Mouse (Mus musculus) forebrain, postnatal 0 days (tissue): Measurements from ENCODE around the gene Vwa8. TPM values are rescaled to one million over a fixed set of nuclear protein-coding genes. Genes with fewer than 3 reads are reported as not detected.
A peak's percentile ranks its signal among the peaks of the same experiment; 100 is the strongest.

Experiments used
- ATAC-seq: fragments of 200-750 bp; cut with Nextera tagmentation; 2 replicates; pipeline ENCODE4 v1.8.0; 2017; ENCODE audit warnings: mild to moderate bottlenecking, moderate library complexity
- DNase-seq: peaks from one replicate; pipeline ENCODE4 v3.0.0-alpha.2; 2015
- H3K27ac ChIP-seq: fragments of 300-500 bp; sonication (generic); 2 replicates; pipeline ENCODE4 v1.5.1; 2014; ENCODE audit warnings: low read depth, mild to moderate bottlenecking, antibody characterized with exemption, low read length, moderate library complexity, mixed read lengths
- H3K27me3 ChIP-seq: fragments of 300-500 bp; sonication (generic); 2 replicates; pipeline ENCODE4 v1.6.1; 2014; ENCODE audit warnings: mild to moderate bottlenecking, low read length, mixed read lengths; ENCODE audit not compliant: insufficient read depth
- H3K36me3 ChIP-seq: fragments of 300-500 bp; sonication (generic); 2 replicates; pipeline ENCODE4 v1.6.1; 2014; ENCODE audit warnings: mild to moderate bottlenecking, moderate library complexity; ENCODE audit not compliant: insufficient read depth
- H3K4me1 ChIP-seq: fragments of 300-500 bp; sonication (generic); 2 replicates; pipeline ENCODE4 v1.6.1; 2014; ENCODE audit warnings: antibody characterized with exemption; ENCODE audit not compliant: insufficient read depth
- H3K4me2 ChIP-seq: fragments of 300-500 bp; sonication (generic); 2 replicates; pipeline ENCODE4 v1.6.1; 2014; ENCODE audit warnings: low read depth, mild to moderate bottlenecking, moderate library complexity
- H3K4me3 ChIP-seq: fragments of 300-500 bp; sonication (generic); 2 replicates; pipeline ENCODE4 v1.5.1; 2014; ENCODE audit warnings: low read depth, low read length, mixed read lengths
- H3K9ac ChIP-seq: fragments of 300-500 bp; sonication (generic); 2 replicates; pipeline ENCODE4 v1.6.1; 2014; ENCODE audit warnings: mild to moderate bottlenecking
- H3K9me3 ChIP-seq: fragments of 300-500 bp; sonication (generic); 2 replicates; pipeline ENCODE4 v1.6.1; 2016; ENCODE audit warnings: low read length
- CTCF ChIP-seq: sonication (generic); IDR thresholded peaks from 2 replicates; pipeline ENCODE4 v1.5.1; 2016; ENCODE audit warnings: antibody characterized with exemption, control low read depth, low read depth
- whole genome bisulfite sequencing: fragments of 180-500 bp; shearing (Covaris S2); extraction: QIAGEN DNeasy Blood & Tissue Kit; methylation state at CpG from one replicate; pipeline ENCODE4 v1.1.7; 2014; 5-methylcytosine and 5-hydroxymethylcytosine counted together
- polyA plus RNA-seq: library from polyadenylated mRNA; unstranded; fragments of >200 nt; fragmentation: Nextera tagmentation; extraction: Ambion mirVana; gene quantifications from 2 replicates; pipeline ENCODE4 v1.2.1, GENCODE M21; 2015
- total RNA-seq: library from RNA; depleted of rRNA; stranded (reverse); fragments of >200 nt; gene quantifications from 2 replicates; pipeline ENCODE4 v1.2.3, GENCODE M21; 2014; rRNA removed

The Vwa8 gene
- total and polyA plus RNA-seq, 2 experiments from 2014 or later, result 5.1 to 13.9 TPM

- TF ChIP-seq CTCF, result no peak
- no peaks in the 10 kb centered on the region for H3K27me3 ChIP-seq
- ATAC-seq, result no peak
- 94% methylated on average over 4 of the region's 4 CpGs for WGBS
- H3K9me3 ChIP-seq, result no peaks in the 10 kb centered on the region
- no peak for DNase-seq
- H3K27ac ChIP-seq, result no peak overlapping the region
- H3K9ac ChIP-seq, result no peak overlapping the region
- no peaks in the 10 kb centered on the region; the same call in 1 of the 2 replicates for H3K4me1 ChIP-seq
- H3K4me3 ChIP-seq, result no peak overlapping the region
- no peaks in the 10 kb centered on the region for H3K36me3 ChIP-seq
- H3K4me2 ChIP-seq, result no peak overlapping the region
Measured at GRCm38 (mm10) chr14:79241057-79241570, 392.3 kb downstream of the Vwa8 start.

DNA sequence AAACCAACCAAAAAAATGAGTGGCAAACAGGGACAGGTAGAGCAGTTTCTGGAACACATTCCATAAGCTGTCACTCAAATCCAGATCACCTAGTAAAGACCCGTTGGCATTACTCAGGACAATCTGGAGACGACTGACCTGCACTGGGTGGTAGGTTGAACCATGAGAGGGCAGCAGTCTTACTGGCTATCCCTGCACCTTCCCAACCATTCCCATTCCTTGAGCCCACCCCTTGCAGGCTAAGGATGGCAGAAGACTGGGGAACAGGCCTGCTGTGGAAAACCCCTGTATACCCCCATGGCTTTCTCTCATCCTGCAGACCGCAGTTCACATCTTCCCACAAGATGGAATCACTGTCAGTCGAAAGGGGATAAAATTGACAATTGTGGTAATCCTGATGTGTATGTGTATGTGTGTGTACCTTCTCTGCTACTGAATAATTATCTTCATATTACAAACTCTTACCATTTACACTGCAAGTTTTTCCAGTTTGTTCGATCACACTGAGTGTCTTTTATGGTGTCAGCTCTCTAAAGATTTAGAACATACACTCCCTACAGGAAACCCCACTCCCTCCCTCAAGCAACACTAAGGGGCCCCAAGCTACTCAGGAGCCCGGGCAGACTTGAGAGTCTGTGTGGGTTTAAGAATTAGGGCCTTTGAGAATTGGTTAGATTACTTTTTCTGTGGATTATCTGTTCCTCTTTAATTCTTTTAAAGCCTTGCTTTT is 393.0 kb downstream of the Vwa8 start:
- 83% methylated on average over 6 of the region's 6 CpGs for WGBS
- no peak for TF ChIP-seq CTCF
- no peak for ATAC-seq

GRCm38 (mm10) chr14:79242386-79242720 is 393.5 kb downstream of the Vwa8 start:
- no peaks in the 10 kb centered on the region; the same call in 1 of the 2 replicates for H3K4me1 ChIP-seq
- H3K4me2 ChIP-seq, result no peak overlapping the region
- no peaks in the 10 kb centered on the region for H3K27me3 ChIP-seq
- no peak overlapping the region for H3K27ac ChIP-seq
- H3K9ac ChIP-seq, result no peak overlapping the region
- DNase-seq, result no peak
- H3K36me3 ChIP-seq, result no peaks in the 10 kb centered on the region
- no peak overlapping the region for H3K4me3 ChIP-seq
- no peaks in the 10 kb centered on the region for H3K9me3 ChIP-seq
- no peak for ATAC-seq
- no peak for TF ChIP-seq CTCF

More for the DNA sequence above, 393.0 kb downstream of the Vwa8 start:
- no peaks in the 10 kb centered on the region; the same call in 1 of the 2 replicates for H3K4me1 ChIP-seq
- H3K9ac ChIP-seq, result no peak overlapping the region
- no peak for DNase-seq
- no peaks in the 10 kb centered on the region for H3K36me3 ChIP-seq
- no peaks in the 10 kb centered on the region for H3K27me3 ChIP-seq
- no peaks in the 10 kb centered on the region for H3K9me3 ChIP-seq
- no peak overlapping the region for H3K27ac ChIP-seq
- no peak overlapping the region for H3K4me2 ChIP-seq
- H3K4me3 ChIP-seq, result no peak overlapping the region

DNA sequence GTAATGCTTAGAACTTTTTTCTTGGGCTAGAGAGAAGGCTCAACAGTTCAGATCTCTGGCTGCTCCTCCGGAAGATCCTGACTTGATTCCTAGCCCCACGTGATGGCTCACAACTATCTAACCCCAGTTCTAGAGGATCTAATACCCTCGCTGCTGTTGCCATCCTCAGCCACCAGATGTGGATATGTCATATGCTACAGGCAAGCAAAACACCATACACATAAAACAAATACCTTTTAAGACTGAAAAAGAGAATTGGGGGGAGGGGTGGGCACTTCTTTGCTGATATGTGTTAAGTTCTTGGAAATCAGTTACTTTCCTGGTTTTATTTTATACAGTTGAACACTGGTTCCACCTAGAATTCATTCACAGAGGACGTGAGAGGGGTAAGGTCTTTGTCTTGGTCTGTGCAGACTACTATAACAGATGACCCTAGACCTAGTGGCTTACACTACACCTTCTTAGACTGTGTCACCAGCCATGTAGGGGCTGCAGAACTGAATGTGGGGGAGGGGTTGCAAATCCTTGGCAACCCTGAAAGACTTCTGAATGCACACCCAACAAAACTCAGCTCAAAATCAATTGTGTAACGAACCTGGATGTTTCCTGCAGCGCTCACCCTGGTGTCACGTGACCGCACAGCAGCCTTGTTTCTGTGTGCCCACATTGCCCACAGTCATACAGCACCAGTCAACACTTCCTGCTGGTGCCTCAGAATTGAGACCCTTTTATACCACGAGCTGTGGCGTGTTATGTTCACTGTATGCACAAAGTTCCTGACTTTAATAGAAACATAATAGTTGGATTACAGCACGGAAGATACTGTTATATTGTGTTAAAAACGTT is 394.4 kb downstream of the Vwa8 start:
- Histone ChIP-seq H3K27me3 (no peaks in the 10 kb centered on the region), H3K4me3 (no peak overlapping the region), H3K4me1 (no peaks in the 10 kb centered on the region; the same call in 1 of the 2 replicates), H3K27ac (no peak overlapping the region), H3K9me3 (no peaks in the 10 kb centered on the region), H3K4me2 (no peak overlapping the region), H3K36me3 (no peaks in the 10 kb centered on the region), H3K9ac (no peak overlapping the region)
- 64% methylated on average over 12 of the region's 12 CpGs for WGBS
- no peak for TF ChIP-seq CTCF
- ATAC-seq (no peak), DNase-seq (no peak)

GRCm38 (mm10) chr14:79244571-79244970 is 395.7 kb downstream of the Vwa8 start:
- no peak for TF ChIP-seq CTCF

DNA sequence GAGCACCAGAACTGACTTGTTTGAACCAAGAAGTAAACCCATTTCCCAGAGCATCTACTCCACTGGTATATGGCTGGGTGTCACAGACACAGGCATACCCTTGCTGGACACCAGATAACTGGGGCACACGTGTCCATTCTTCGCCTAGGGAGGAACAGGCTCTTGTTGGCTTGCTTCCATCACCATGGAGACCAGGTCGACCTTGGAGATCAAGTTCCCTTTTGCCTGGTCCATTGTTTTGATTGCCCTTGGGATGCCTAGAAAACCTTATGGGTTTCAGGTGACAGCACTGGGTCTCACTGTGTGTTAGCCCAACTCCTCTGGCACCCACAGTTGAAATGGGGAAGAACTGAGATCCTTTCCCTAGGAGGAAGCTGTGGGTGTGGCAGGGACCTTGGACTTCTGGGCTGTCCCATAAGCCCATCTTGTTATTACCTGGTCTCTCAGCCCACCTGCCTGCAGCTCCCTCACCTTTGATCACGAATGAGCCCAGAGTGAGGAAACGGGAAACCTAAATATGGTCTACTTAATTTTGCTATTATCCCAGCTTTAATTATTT is 403.0 kb downstream of the Vwa8 start:
- Histone ChIP-seq H3K36me3 (no peaks in the 10 kb centered on the region), H3K9me3 (no peaks in the 10 kb centered on the region), H3K27ac (no peak overlapping the region), H3K4me3 (no peak overlapping the region), H3K4me1 (no peaks in the 10 kb centered on the region), H3K4me2 (no peak overlapping the region), H3K9ac (no peak overlapping the region), H3K27me3 (no peaks in the 10 kb centered on the region)
- WGBS, result 90% methylated on average over 5 of the region's 5 CpGs
- DNase-seq (no peak), ATAC-seq (no peak)
- no peak for TF ChIP-seq CTCF

More at GRCm38 (mm10) chr14:79244571-79244970, 395.7 kb downstream of the Vwa8 start:
- WGBS, result 45% methylated on average over 3 of the region's 3 CpGs
- Histone ChIP-seq H3K9me3 (no peaks in the 10 kb centered on the region), H3K4me1 (no peaks in the 10 kb centered on the region; the same call in 1 of the 2 replicates), H3K4me3 (no peak overlapping the region), H3K9ac (no peak overlapping the region), H3K27ac (peak overlapping the region; percentile 24; the same call in 1 of the 2 replicates), H3K4me2 (no peak overlapping the region), H3K27me3 (no peaks in the 10 kb centered on the region), H3K36me3 (no peaks in the 10 kb centered on the region)
- ATAC-seq, result peak; percentile 90
- peak; percentile 70 for DNase-seq

Other genes starting within 250 kb of the Vwa8 start
- gene Dgkh, start 116.3 kb upstream of the Vwa8 start, total RNA-seq, result 16.2 and 22.3 TPM in 2 replicates
- gene Dgkh, start 116.3 kb upstream of the Vwa8 start, polyA plus RNA-seq, result 1.4 and 2.7 TPM in 2 replicates